ENCODE assay signal across 8 mouse cellular contexts in genomic region chr14:31781309-31782049, GRCm38 (mm10). TPM values are rescaled to one million over a fixed set of nuclear protein-coding genes. Genes with fewer than 3 reads are reported as not detected.
DNase-seq lines count a peak whose midpoint lies in the region; TF ChIP-seq lines count a peak whose summit lies in the region.

No protein-coding gene starts in this region.

- peak; percentile 70 for DNase-seq in right cerebral cortex, adult 18-20 months
- DNase-seq in right cerebral cortex, postnatal 4 days, result no peak
- DNase-seq in gastrocnemius, adult 2 months, result peak; percentile 56
- peak; percentile 64 for DNase-seq in induced T-regulatory cell, adult 2 months (ENCODE audit: low read depth)
- DNase-seq in left cerebral cortex, postnatal 25 days (ENCODE audit: low spot score in 2 of 2), result peak; percentile 71 to 83
- DNase-seq in mesoderm, embryonic 11.5 days (ENCODE audit: low read depth, low spot score), result peak; percentile 28
- DNase-seq in spleen, adult 2 months (ENCODE audit: low read depth in 1 of 2, low spot score in 2 of 2), result no peak

- WGBS in spleen, adult 2 months, result 2% methylated on average over 11 of the region's 11 CpGs

- H3K27me3 ChIP-seq in spleen, adult 2 months (ENCODE audit: control insufficient read depth, insufficient read depth, low read length), result no peaks in the 10 kb centered on the region

- intact Hi-C loops in gastrocnemius, adult 2 months (cut with DNase I), result no loop called here
- intact Hi-C loops in left cerebral cortex, postnatal 25 days (cut with DNase I), result loop anchor here (1.0 kb wide), 1 partner anchor 120 kb away; no protein-coding TSS in a partner anchor

- peaks cover 2% of the 10 kb centered on the region; the same call in 1 of the 2 replicates for H3K4me1 ChIP-seq in cortical plate, adult 2 months (ENCODE audit: control insufficient read depth, insufficient read depth, low read length)
- no peaks in the 10 kb centered on the region; the same call in 1 of the 2 replicates for H3K4me1 ChIP-seq in spleen, adult 2 months (ENCODE audit: control insufficient read depth, insufficient read depth, insufficient read length)

- peak overlapping the region; percentile 92 for H3K27ac ChIP-seq in cortical plate, adult 2 months (ENCODE audit: insufficient read depth, low read length)
- H3K27ac ChIP-seq in gastrocnemius, adult 2 months, result peak overlapping the region; percentile 91
- H3K27ac ChIP-seq in spleen, adult 2 months (ENCODE audit: insufficient read depth, low read length), result peak overlapping the region; percentile 15; the same call in 1 of the 2 replicates

- no peaks in the 10 kb centered on the region for H3K36me3 ChIP-seq in spleen, adult 2 months (ENCODE audit: control insufficient read depth, insufficient read depth, low read length)

- no peak for TF ChIP-seq CTCF in cortical plate, adult 2 months (IDR thresholded peaks at IDR 0.05; ENCODE audit: extremely low read depth, insufficient read depth, low read length)
- TF ChIP-seq CTCF in gastrocnemius, adult 2 months (IDR thresholded peaks at IDR 0.05), result no peak
- no peak for TF ChIP-seq CTCF in spleen, adult 2 months (IDR thresholded peaks at IDR 0.05; ENCODE audit: extremely low read depth, insufficient read depth, insufficient read length, insufficient replicate concordance)

- TF ChIP-seq POLR2A in cortical plate, adult 2 months (IDR thresholded peaks at IDR 0.05; ENCODE audit: extremely low read depth, insufficient read depth, low read length), result peak; percentile 34; the same call in 1 of the 2 replicates
- TF ChIP-seq POLR2A in spleen, adult 2 months (IDR thresholded peaks at IDR 0.05; ENCODE audit: low read depth, low read length), result no peak

- H3K4me3 ChIP-seq in cortical plate, adult 2 months (ENCODE audit: insufficient read depth, low read length), result peak overlapping the region; percentile 54
- H3K4me3 ChIP-seq in gastrocnemius, adult 2 months, result peak overlapping the region; percentile 73
- H3K4me3 ChIP-seq in spleen, adult 2 months (ENCODE audit: extremely low read depth, insufficient read depth, insufficient read length), result peak overlapping the region; percentile 49

RNA-seq across cellular contexts. Expression of gene Ankrd28, which starts 49.0 kb away (rescaled TPM):
- polyA plus RNA-seq in cortical plate, adult 2 months (2012; rRNA removed), result 27.8 and 29.3 TPM in 2 replicates
- 10 to 100 TPM; 41.3 to 51.4 TPM for total RNA-seq in gastrocnemius, adult 2 months (2021)
- total RNA-seq in left cerebral cortex, postnatal 25 days (2021), result 10 to 100 TPM; 49.3 to 56.8 TPM
- 1.8 and 2.7 TPM in 2 replicates for polyA plus RNA-seq in spleen, adult 2 months (2012; rRNA removed)

Comparison
In these comparisons a context has a peak if more than half of its experiments do, and no peak if none do; other contexts are left out.
1. DNase-seq: peak in right cerebral cortex, adult 18-20 months (single experiment), gastrocnemius, adult 2 months (single experiment), induced T-regulatory cell, adult 2 months (single experiment), left cerebral cortex, postnatal 25 days (2 of 2) and mesoderm, embryonic 11.5 days (single experiment); none in right cerebral cortex, postnatal 4 days (single experiment) and spleen, adult 2 months (0 of 2).
2. H3K27ac ChIP-seq: peak in every context shown above with its lines; median percentile 92 in cortical plate, adult 2 months; 91 in gastrocnemius, adult 2 months; 15 in spleen, adult 2 months.
3. Peak in every context shown above with its lines, with median percentiles within 50 percentile points of each other: H3K4me3 ChIP-seq.